Mouse (Mus musculus) A20 (cell line): ENCODE measurements at regions not wholly inside any gene's neighbourhood (a gene's known extent, or its start where the extent isn't known, plus 50 kb on each side); places are given as distances from the start of the nearest gene placed in this dataset.

ENCODE experiments used
- DNase-seq: peaks from one replicate; pipeline ENCODE4 v3.0.0-alpha.2; 2011; ENCODE audit warnings: low read depth, low spot score

DNA sequence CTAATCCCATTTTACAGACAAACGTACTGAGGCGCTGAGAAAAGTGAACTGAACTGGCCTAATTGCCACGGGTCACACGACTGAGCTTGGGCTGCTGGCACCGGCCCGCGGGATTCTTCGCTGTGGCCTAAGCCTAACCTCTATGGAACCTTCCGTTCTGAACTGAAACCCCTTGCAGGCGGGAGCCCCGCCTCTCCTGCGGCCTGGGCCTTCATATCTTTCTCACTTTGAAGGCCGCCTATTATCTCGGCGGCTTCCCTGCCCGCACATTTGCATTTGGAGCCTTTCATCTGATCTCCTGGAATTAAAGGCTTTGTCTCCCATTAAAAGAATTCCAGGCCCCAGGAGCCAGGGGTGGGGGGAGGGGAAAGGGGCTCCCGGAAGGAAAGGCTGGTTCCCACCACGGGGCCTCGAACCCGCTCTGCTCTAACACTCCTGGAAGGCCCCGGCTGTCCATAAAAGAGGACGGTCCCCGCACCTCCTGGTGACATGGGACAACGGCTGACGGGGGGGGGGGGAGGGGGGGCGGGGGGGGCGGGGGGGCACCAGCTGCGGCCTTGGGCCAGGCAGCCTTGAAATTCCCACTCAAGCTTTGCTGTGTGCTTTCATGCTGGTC lies 122.9 kb upstream of the Pja1 start:
- DNase-seq, result no peak

DNA sequence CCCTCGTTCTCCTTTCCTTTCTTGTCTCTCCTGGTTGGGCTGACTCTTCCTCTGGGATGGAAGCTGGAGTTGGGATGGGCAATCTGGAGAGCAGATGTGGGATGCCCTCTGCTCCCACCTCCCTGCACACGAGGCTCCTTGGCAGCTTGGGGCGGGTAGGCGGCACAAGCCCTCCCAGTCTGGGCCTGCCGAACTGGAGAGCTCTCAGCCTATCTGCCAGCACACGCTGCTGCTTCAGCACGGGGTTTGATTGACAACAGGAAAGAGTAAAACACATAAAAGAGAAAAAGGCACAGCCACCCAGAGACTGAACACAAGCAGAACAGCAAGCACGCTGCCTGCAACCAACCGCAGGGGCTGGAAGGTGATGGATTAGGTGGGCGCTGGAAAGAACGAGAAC lies 121.9 kb upstream of the Pja1 start:
- DNase-seq, result no peak

DNA sequence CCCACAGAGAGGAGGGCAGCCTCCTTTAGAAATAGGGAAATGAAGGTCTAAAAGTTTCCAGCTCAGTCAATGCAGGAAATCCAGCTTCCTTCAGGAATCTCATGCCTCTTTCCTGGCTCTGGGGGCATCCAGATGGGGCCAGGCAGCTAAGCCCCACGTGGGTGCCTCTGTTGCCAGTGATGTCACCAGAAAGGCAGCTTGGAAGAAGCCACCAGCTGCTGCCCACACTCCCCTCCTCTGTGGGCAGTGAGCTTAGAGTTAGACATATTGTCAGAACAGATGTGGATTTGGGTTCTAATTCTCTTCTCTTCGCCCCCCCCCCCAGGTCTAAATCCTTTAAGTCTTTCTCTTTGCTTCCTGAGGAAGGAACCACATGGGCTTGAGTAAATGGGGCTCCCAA lies 116.2 kb upstream of the Pja1 start:
- DNase-seq, result no peak

DNA sequence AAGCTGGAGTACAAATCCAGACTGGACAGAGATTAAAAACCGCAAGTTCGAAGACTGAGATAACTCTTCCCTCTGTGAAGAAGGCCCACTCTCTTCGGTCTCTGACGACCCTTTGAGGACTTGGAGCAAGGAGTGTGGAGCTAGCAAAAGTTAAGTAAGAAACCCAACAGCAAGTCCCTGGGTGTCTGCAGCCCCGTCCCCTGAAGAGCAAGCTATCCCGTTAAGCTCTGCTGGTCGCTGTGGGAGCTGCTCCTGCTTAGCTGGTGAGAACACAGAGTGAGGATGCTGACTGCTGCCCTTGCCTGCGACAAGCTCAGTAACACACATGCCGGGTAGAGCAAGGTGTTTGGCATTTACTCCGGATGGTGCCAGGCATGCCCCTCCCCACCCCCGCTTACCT lies 115.2 kb upstream of the Pja1 start:
- DNase-seq, result no peak

DNA sequence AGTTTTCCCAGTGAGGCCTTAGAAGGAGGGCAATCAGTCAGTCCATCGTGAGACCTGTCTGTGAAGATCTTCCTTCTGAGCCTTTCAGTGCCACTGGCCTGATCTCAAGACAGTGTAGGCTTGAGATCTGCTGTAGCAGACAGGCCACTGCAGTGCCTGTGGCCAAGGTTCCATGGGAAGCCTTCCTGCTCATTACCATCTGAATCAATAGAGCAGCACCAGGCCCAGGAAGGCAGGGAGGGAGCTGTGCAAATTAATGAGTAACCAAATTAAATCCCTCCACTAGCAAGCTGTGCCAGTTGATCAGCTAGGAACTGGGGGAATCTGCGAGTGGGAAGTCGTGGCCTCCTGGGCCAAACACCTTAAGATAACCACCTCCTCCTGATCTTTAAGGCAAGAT lies 114.6 kb upstream of the Pja1 start:
- DNase-seq, result no peak

DNA sequence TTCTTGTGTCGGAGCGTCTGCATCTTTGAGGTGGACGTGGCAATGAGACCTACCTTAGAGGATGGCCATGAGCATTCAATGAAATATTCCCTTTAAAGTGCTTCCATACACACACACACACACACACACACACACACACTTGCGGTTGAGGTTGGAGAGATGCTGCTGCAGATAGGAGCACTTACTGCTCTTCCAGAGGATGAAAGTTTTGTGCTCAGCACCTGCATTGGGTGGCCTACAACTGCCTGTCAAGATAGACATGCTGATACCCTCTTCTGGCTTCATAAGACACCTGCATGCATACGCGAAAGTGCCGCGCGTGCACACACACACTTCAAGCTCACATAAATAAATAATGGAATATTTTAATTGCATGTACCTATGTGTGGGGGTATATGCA lies 111.5 kb upstream of the Pja1 start:
- DNase-seq, result no peak

DNA sequence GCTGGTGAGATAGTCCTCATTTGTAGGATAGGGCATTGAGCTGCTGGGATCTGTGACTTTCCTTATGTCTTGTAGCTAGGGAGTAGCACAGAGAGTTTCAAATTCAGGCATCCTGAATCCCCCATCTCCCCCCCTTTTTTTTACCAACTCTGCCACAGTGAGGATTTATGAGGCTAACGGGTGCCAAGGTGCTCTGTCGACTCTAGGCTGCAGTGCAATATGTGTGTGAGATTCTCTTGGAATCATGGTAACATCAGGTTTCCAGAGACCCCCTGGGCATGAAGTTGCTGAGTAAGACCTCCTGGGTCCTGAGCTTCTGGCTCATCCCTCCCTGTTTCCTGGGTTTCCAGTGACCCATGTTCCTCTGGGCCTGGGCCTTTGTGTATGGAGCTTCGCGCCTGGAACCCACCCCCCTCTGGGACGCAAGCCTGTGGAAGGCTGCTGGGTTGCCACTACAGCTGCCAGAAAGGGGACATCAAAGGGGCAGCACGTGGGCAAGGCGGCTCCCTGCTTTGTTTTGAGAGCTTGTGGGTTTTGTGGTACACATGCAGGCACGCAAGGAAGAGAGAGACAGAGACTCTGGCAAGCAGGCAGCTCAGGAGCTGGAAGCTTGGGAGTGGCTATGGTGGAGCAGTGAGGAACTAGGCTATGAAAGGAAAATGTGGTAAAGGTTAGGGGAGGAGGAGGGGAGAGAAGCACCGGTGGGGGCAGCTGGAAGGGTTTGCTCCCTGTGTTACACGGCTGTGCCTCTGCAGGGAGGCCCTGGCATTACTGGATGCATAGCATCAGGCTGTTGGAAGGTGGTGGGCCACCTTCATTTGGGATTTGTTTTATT lies 110.8 kb upstream of the Pja1 start:
- DNase-seq, result no peak

DNA sequence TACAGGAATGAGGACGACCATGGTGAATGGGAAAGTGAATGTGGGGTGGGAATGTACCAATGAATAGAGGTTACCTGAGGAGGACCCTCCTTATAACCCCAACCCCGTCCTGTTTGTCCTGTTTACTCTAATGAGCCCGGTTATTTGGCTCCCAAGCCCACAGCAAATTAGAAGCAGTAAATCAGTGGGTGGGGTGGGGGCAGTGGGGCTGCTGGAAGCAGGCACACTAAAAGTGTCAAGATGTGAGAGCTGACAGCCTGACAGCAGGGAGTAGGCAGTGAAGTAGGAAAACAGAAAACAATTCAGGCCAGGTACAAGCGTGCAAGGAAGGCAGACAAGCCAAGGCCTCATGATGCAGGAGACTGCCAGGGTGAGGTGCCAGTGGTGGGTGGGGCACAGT lies 108.1 kb upstream of the Pja1 start:
- DNase-seq, result no peak

DNA sequence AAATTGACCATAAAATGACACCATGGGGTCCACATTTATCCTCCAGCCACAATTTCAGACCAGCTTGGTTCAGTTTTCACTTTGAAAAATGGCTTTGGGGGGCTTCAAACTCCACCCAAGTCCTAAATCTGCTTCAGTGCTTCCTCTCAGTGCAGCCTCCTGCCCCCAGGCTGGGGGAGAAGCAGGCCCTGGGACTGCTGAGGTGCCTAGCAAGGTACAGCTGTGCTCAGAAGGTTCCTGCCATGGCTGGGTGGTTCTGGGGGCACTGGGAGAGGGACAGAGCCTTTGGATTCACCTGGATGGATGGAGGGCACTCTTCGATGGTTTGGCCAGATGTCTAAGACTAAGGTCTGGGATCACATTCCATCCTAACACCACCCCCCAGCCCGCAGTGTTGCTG lies 107.7 kb upstream of the Pja1 start:
- no peak for DNase-seq

DNA sequence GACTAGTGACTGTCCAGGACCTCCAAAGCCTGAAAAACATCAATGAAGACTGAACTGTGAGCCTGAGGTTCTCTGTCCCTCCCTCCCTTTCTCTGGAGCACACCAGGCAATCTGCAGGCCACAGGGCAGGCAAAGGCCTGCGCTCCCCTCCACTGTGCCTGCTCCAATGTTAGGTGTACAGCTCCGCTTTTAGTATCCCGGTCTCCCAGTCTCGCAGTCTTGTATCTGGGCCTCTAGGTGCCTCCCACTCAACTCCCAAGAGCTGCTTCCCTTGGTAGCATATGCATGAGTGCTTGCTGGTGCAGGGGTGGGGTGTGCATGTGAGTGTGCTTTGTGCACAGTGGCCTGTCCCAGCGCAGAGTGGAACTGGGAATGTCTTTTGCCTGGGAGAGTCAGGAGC lies 104.0 kb upstream of the Pja1 start:
- no peak for DNase-seq

DNA sequence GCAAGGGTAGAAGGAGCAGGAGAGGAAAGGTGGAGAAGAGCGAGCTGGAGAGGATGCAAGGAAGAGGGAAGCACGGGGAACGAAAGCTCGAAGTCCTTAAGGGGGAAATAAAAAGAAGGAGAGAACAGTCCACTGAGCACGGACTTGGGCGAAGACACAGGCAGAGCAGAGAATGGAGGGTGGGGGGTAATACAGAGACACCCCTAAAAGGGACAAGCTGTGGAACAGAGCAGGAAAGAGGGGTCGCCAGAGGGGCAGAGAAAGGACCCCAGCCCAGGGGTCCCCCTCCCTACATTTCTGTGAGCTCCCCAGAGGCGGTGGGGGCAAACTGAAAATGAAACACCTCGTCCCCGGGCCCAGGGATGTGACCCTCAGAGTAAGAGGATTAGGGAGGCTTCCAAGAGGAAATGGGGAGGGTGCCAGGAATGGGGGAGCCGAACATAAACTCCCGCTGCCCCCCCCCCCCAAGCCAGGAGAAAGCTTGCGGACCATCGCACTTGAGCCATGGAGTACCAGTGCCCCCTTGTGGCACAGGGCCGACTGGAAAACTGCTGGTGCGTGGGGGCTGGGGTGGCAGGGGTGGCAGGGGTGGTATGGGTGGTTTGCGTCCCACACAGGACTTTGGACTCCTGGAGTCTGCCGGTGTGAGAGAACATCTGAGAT lies 103.5 kb upstream of the Pja1 start:
- DNase-seq, result peak; percentile 16

DNA sequence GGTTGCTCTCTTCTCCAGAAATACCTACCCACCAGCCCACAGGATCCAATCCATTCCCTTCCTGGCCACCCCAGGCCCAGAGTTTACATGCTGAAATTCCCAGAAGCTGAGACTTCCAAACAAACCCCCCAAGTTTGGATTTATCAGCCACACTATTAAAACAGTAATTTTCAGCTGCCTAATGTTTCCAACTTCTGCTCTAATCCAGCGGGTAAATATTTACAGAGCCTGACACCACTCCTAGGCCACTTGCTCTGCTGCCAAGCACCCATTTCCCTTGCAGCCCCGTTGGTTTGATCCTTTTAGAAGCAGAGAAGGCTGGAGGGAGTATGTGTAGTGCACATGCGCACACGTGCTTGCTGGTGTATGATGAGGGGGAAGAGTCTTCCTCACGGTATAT lies 99.1 kb upstream of the Pja1 start:
- no peak for DNase-seq

DNA sequence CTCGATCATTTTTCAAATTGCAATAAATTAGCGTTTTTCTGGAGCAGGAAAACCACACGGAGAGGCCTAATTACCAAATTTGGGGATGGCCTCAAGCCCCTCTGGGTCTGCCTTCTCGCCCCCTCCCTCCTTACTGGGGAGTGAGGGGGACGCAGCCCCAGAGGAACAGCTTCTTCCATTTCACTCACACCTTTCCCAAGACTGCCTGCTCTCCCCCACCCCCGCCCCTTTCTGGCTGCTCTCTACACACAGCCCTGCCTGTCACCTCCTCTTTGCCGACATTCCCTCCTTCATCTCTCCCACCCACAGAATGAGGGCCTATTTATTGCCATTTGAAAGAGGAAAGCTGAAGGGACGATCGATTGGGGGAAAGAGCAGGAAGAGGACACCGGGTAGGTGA lies 97.2 kb upstream of the Pja1 start:
- DNase-seq, result no peak

DNA sequence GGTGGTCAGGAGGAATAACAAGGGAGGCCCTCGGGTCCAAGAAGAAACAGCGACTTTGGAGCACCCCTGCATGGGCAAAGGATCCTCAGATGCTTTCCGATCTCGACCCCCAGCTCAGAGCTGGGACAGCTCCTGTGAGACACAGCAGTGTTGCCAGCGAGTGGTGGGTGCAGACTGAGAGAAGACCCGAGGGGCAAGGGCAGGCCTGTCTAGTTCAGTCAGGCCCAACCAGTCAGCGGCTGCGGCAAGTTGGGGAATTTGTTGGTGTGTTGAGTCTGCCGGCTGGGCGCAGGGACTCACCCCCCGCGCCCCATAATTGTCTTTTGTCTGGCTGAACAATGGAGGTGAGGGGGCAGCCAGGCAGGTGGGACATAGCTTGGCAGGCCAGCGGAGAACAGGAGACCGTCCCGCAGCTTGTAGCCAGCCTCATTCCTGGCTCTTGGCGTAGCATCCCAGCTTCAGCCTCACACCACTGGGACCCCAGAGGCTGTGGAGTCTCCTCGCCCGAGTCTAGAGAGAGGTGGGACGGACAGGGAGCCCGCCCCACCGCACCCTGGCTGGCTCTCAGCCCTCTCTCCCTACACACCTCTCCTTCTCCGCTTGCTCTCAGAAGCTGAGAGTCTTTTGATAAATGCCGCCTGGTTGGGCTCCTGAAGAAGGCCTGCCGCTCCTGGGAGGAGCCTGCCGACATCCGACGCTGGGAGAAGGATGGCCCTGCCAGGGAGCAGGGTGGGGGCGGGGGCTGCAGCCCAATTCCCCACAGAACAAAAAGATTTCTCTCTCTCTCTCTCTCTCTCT lies 96.5 kb upstream of the Pja1 start:
- DNase-seq, result no peak

DNA sequence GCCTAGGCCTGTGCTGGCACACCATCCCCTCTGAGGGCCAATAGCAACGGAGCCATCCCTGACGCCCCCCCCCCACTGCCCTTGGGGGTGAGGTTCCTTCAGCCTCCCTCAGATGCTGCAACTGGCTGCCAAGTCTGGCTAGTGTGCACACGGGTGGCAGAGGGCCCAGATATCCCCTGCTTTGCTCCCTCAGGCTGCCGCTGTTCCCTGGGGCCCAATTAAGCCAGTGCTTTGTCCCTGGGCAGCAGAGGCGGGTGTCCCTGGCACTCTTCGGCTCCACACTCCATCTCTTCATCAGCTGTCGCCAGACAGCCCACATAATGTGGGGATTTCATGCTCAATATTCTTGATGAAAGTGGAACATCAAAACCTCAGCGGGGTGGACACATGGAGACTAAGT lies 90.9 kb upstream of the Pja1 start:
- DNase-seq, result no peak

DNA sequence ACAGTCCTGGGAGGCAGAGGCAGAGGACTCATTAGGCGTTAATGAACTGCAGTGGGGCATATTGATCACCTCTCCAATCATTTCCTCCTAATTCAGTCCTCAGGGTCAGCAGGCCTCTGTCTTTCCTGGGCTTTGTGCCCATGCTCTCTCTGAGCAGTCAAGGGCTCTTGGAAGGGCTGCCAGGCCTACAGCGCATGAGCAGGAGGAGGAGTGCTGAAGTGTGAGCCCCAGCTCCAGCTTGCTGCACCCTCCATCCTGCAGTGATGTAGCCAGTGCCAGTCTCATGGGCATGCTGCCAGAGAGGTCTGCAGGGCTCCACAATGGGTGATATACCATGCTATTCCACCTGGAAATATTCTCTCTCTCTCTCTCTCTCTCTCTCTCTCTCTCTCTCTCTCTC lies 89.6 kb upstream of the Pja1 start:
- no peak for DNase-seq

DNA sequence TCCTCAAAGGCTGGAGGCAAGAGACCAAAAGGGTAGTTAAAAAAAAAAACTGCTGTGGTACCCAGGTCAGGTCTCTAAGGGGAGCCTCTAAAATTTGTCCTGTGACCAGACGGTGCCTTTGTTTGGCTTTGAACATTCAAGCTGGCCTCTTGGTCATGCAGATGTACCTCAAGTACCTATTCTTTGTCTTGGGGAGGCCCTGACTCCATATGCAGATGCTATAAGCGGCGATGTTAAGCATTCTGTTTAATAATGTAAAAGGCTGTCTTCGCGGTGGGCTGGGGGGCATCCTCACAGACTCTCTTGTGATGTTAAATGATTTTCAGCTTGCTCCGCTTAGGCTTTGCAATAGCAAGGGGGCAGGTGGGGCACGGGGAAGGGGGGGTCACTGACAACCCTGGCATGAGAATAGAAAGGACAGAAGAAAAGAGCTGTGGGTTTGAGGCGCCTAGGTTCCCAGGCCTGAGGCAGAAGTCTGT lies 85.8 kb upstream of the Pja1 start:
- DNase-seq, result no peak

DNA sequence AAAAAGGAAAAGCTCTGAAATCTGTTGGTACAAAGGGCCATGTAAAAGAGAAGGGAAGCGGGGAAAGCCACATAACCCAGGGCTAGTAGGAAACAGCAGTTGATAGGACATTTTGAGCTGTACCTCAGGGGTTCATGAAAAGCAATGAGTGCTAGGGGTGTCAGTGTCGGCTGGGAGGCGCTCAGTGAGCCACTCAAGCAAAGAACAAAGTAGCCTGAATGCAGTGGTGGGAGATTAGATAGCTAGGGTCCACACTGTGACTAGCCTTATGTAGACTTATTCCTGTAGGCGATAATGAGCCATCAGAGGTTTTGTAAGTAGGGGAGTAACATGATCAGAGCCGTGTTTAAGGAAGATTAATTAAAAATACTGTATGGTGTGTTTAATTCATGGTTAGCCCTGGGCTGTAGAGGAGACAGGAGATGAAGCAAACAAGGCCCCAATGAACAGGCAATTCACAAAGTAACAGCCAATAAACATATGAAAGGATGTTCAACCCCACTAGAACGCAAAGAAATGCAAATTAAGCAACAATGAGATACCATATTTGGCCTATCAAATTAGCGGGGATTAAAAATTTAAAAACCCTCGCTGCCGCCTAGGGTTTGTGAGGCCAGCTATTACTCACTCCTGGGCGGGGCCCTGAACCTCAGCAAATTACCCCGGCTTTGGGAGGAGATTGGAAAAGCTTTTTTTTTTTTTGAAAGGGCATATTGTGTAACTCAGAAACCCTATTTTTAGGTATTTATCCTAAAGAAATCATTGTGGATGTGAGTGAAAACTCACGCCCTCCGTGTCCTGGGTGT lies 85.1 kb upstream of the Pja1 start:
- no peak for DNase-seq

DNA sequence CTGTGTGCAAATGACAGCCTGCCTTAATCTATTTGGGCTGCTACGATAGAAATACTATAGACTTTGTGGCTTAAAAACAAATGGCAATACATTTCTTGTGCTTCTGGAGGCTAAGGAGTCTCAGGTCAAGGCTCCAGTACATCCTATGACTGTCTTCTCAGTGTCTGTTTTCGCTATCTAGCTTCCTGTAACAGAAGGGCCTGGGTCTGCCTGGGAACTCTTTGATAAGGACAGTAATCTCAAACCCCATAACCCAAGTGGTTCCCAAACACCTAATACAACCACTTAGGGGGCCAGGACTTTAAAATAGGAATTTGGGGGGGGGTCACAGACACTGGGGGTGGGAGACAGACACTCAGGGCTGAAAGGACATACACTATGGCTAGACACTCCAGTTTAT lies 81.7 kb upstream of the Pja1 start:
- no peak for DNase-seq

DNA sequence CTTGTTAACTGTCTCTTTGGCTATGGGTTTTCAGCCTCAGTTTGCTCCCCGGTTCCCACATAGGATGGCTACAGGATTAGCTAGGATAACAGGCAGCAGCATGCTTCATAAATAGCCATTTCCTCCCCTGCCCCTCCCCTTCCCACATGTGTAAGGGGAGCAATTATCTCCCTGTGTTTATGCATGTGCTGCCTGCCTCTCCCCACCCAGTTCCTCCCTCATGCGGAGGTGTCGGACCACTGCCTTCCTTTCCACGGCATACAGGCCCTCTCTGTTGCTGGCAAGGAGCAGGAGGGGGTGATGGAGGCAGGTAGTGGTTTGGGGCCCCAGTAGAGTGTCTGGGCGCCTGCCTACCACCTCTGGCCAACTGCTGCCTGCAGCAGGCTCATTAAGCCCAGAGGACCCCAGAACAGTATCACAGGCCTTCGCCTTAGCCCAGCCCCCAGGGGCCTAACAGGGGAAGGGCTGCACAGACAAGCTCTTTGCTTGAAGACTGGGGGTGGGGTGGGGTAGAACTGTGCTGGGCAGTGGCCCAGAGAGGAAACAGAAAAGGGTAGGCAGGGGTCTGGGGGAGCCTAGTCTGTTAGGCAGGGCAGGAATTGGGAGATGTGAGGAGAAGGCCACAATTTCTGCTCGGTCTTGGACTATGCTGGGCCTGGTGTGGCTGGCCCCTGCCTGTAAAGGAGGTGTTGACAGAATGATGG lies 79.1 kb upstream of the Pja1 start:
- DNase-seq, result no peak
